Mouse (Mus musculus) MEL (cell line): ENCODE results near the gene Rassf8. TPM values are rescaled to one million over a fixed set of nuclear protein-coding genes. Genes with fewer than 3 reads are reported as not detected.

Source experiments
- DNase-seq: peaks from one replicate; pipeline ENCODE4 v3.0.0; 2011; ENCODE audit warnings: low read depth, low spot score
- H3K27ac ChIP-seq: 2 replicates; pipeline ENCODE4 v1.5.1; 2012; ENCODE audit warnings: low read depth, mild to moderate bottlenecking, control low read depth, low read length, moderate library complexity; ENCODE audit not compliant: control insufficient read depth
- H3K27me3 ChIP-seq, 2 experiments: fragments of 150-350 bp in 1 of 2; sonication (generic) in 1 of 2; 2 replicates each; pipeline ENCODE4 v1.6.1; 2012; ENCODE audit warnings: low read length in 2 of 2, mild to moderate bottlenecking in 2 of 2, improper control_type of control experiment in 1 of 2, moderate library complexity in 1 of 2; ENCODE audit not compliant: insufficient read depth in 2 of 2, control insufficient read depth in 1 of 2
- H3K36me3 ChIP-seq, 2 experiments: 2 replicates each; pipeline ENCODE4 v1.6.1; 2012 to 2014; ENCODE audit warnings: low read length in 2 of 2, improper control_type of control experiment in 1 of 2, inconsistent platforms in 1 of 2, mild to moderate bottlenecking in 1 of 2; ENCODE audit not compliant: insufficient read depth in 2 of 2, control insufficient read depth in 1 of 2
- H3K4me1 ChIP-seq, 2 experiments: fragments of 150-350 bp in 1 of 2; sonication (generic) in 1 of 2; 2 replicates each; pipeline ENCODE4 v1.6.1; 2012; ENCODE audit warnings: low read length in 2 of 2, improper control_type of control experiment in 1 of 2, mild to moderate bottlenecking in 1 of 2; ENCODE audit not compliant: insufficient read depth in 2 of 2, control insufficient read depth in 1 of 2
- H3K4me3 ChIP-seq, 2 experiments: fragments of 150-350 bp in 1 of 2; sonication (generic) in 1 of 2; 2 replicates each; pipeline ENCODE4 v1.5.1; 2012; ENCODE audit warnings: low read depth in 2 of 2, low read length in 2 of 2, mild to moderate bottlenecking in 2 of 2, moderate library complexity in 2 of 2, control low read depth in 1 of 2, improper control_type of control experiment in 1 of 2; ENCODE audit not compliant: control insufficient read depth in 1 of 2, insufficient read depth in 1 of 2
- H3K79me2 ChIP-seq: 2 replicates; pipeline ENCODE4 v1.6.1; 2012; ENCODE audit warnings: mild to moderate bottlenecking, low read length, moderate library complexity; ENCODE audit not compliant: control insufficient read depth, poor library complexity, insufficient read depth
- H3K9ac ChIP-seq: 2 replicates; pipeline ENCODE4 v1.6.1; 2012; ENCODE audit warnings: low read depth, mild to moderate bottlenecking, control low read depth, low read length, moderate library complexity; ENCODE audit not compliant: control insufficient read depth, poor library complexity, severe bottlenecking
- H3K9me3 ChIP-seq: fragments of 150-350 bp; sonication (generic); replicated peaks from 2 replicates; pipeline ENCODE4 v1.6.1; 2012; ENCODE audit warnings: mild to moderate bottlenecking, low read length, improper control_type of control experiment, moderate library complexity; ENCODE audit not compliant: insufficient read depth
- CHD1 ChIP-seq: IDR thresholded peaks from 2 replicates; pipeline ENCODE4 v1.6.1; 2012; ENCODE audit warnings: low read depth, mild to moderate bottlenecking, inconsistent platforms, low read length, improper control_type of control experiment
- CHD2 ChIP-seq: IDR thresholded peaks from 2 replicates; pipeline ENCODE4 v1.6.1; 2011; ENCODE audit warnings: low read length, improper control_type of control experiment
- CTCF ChIP-seq, 3 experiments: IDR thresholded peaks in 2 of 3; conservative IDR thresholded peaks in 1 of 3; 2 replicates each; pipeline ENCODE4 v1.5.1; 2011 to 2012; ENCODE audit warnings: low read length in 3 of 3, low read depth in 2 of 3, mild to moderate bottlenecking in 2 of 3, improper control_type of control experiment in 1 of 3, inconsistent platforms in 1 of 3, mixed read lengths in 1 of 3, moderate library complexity in 1 of 3; ENCODE audit not compliant: control insufficient read depth in 1 of 3, insufficient read depth in 1 of 3, poor library complexity in 1 of 3, severe bottlenecking in 1 of 3
- ELF1 ChIP-seq: IDR thresholded peaks from 2 replicates; pipeline ENCODE4 v1.6.1; 2014; ENCODE audit warnings: low read depth, mild to moderate bottlenecking, inconsistent platforms, low read length, improper control_type of control experiment, moderate library complexity
- EP300 ChIP-seq, 2 experiments: IDR thresholded peaks; 2 replicates each; pipeline ENCODE4 v1.6.1; 2011; ENCODE audit warnings: improper control_type of control experiment in 2 of 2, low read length in 2 of 2, low read depth in 1 of 2, mild to moderate bottlenecking in 1 of 2
- ETS1 ChIP-seq: IDR thresholded peaks from 2 replicates; pipeline ENCODE4 v1.6.1; 2012; ENCODE audit warnings: low read depth, mild to moderate bottlenecking, inconsistent platforms, low read length, improper control_type of control experiment, moderate library complexity
- GABPA ChIP-seq: IDR thresholded peaks from 2 replicates; pipeline ENCODE4 v1.6.1; 2012; ENCODE audit warnings: low read depth, mild to moderate bottlenecking, inconsistent platforms, low read length, improper control_type of control experiment, moderate library complexity
- GATA1 ChIP-seq: IDR thresholded peaks from 2 replicates; pipeline ENCODE4 v1.6.1; 2011; ENCODE audit warnings: low read depth, low read length, improper control_type of control experiment
- HCFC1 ChIP-seq: IDR thresholded peaks from 2 replicates; pipeline ENCODE4 v1.6.1; 2012; ENCODE audit warnings: low read depth, mild to moderate bottlenecking, inconsistent platforms, low read length, improper control_type of control experiment, moderate library complexity
- JUND ChIP-seq: IDR thresholded peaks from 2 replicates; pipeline ENCODE4 v1.6.1; 2011; ENCODE audit warnings: low read depth, mild to moderate bottlenecking, improper control_type of control experiment, low read length
- MAX ChIP-seq: IDR thresholded peaks from 2 replicates; pipeline ENCODE4 v1.6.1; 2011; ENCODE audit warnings: low read length, improper control_type of control experiment
- MAZ ChIP-seq: IDR thresholded peaks from 2 replicates; pipeline ENCODE4 v1.6.1; 2012; ENCODE audit warnings: low read depth, mild to moderate bottlenecking, inconsistent platforms, low read length, improper control_type of control experiment
- MEF2A ChIP-seq: IDR thresholded peaks from 2 replicates; pipeline ENCODE4 v1.6.1; 2014; ENCODE audit warnings: low read depth, mild to moderate bottlenecking, inconsistent platforms, low read length, improper control_type of control experiment; ENCODE audit not compliant: poor library complexity, insufficient replicate concordance, severe bottlenecking; ENCODE audit errors: extremely low read depth
- MYB ChIP-seq: IDR thresholded peaks from 2 replicates; pipeline ENCODE4 v1.6.1; 2011; ENCODE audit warnings: mild to moderate bottlenecking, low read depth, low read length, improper control_type of control experiment
- MYC ChIP-seq: IDR thresholded peaks from 2 replicates; pipeline ENCODE4 v1.6.1; 2011; ENCODE audit warnings: low read depth, mild to moderate bottlenecking, low read length, improper control_type of control experiment, moderate library complexity
- NELFE ChIP-seq: IDR thresholded peaks from 2 replicates; pipeline ENCODE4 v1.6.1; 2011; ENCODE audit warnings: low read depth, low read length, improper control_type of control experiment
- NRF1 ChIP-seq: IDR thresholded peaks from 2 replicates; pipeline ENCODE4 v1.6.1; 2014; ENCODE audit warnings: low read depth, mild to moderate bottlenecking, inconsistent platforms, low read length, improper control_type of control experiment, moderate library complexity; ENCODE audit not compliant: poor library complexity, insufficient read depth, severe bottlenecking
- POLR2A ChIP-seq, 2 experiments: IDR thresholded peaks; 2 replicates each; pipeline ENCODE4 v1.6.1; 2011 to 2012; ENCODE audit warnings: low read length in 2 of 2, mild to moderate bottlenecking in 2 of 2, control low read depth in 1 of 2, improper control_type of control experiment in 1 of 2, low read depth in 1 of 2, moderate library complexity in 1 of 2; ENCODE audit not compliant: control insufficient read depth in 1 of 2, insufficient read depth in 1 of 2, poor library complexity in 1 of 2
- POLR2AphosphoS5 ChIP-seq: IDR thresholded peaks from 2 replicates; pipeline ENCODE4 v1.6.1; 2012; ENCODE audit warnings: low read depth, borderline replicate concordance, mild to moderate bottlenecking, inconsistent platforms, low read length, moderate library complexity, mixed read lengths
- RAD21 ChIP-seq: IDR thresholded peaks from 2 replicates; pipeline ENCODE4 v1.6.1; 2011; ENCODE audit warnings: mild to moderate bottlenecking, low read depth, low read length, improper control_type of control experiment
- RCOR1 ChIP-seq: IDR thresholded peaks from 2 replicates; pipeline ENCODE4 v1.6.1; 2012; ENCODE audit warnings: low read depth, mild to moderate bottlenecking, inconsistent platforms, low read length, improper control_type of control experiment
- SIN3A ChIP-seq: IDR thresholded peaks from 2 replicates; pipeline ENCODE4 v1.6.1; 2012; ENCODE audit warnings: low read length, improper control_type of control experiment, inconsistent platforms
- SMC3 ChIP-seq: IDR thresholded peaks from 2 replicates; pipeline ENCODE4 v1.6.1; 2011; ENCODE audit warnings: low read depth, low read length, improper control_type of control experiment
- TAL1 ChIP-seq: IDR thresholded peaks from 2 replicates; pipeline ENCODE4 v1.6.1; 2012; ENCODE audit warnings: mild to moderate bottlenecking, inconsistent platforms, low read length, moderate library complexity, mixed read lengths
- TCF12 ChIP-seq: IDR thresholded peaks from 2 replicates; pipeline ENCODE4 v1.6.1; 2014; ENCODE audit warnings: low read depth, mild to moderate bottlenecking, inconsistent platforms, low read length, improper control_type of control experiment, moderate library complexity
- UBTF ChIP-seq: IDR thresholded peaks from 2 replicates; pipeline ENCODE4 v1.6.1; 2012; ENCODE audit warnings: low read depth, mild to moderate bottlenecking, inconsistent platforms, low read length, improper control_type of control experiment, moderate library complexity, borderline replicate concordance; ENCODE audit not compliant: insufficient read depth
- USF1 ChIP-seq: IDR thresholded peaks from 2 replicates; pipeline ENCODE4 v1.6.1; 2014; ENCODE audit warnings: low read depth, mild to moderate bottlenecking, inconsistent platforms, low read length, improper control_type of control experiment, moderate library complexity
- USF2 ChIP-seq, 2 experiments: IDR thresholded peaks; 2 replicates each; pipeline ENCODE4 v1.6.1; 2011 to 2012; ENCODE audit warnings: improper control_type of control experiment in 2 of 2, low read length in 2 of 2, borderline replicate concordance in 1 of 2, inconsistent platforms in 1 of 2, low read depth in 1 of 2, mild to moderate bottlenecking in 1 of 2; ENCODE audit not compliant: insufficient read depth in 1 of 2
- ZNF384 ChIP-seq: IDR thresholded peaks from 2 replicates; pipeline ENCODE4 v1.6.1; 2012; ENCODE audit warnings: low read depth, mild to moderate bottlenecking, inconsistent platforms, low read length, improper control_type of control experiment
- polyA plus RNA-seq, 2 experiments: library from polyadenylated mRNA; stranded (reverse) in 1 of 2; unstranded in 1 of 2; fragments of >175 nt in 1 of 2; fragments of >200 nt in 1 of 2; gene quantifications; 2 replicates each; pipeline versions ENCODE4 v1.2.1 to v1.2.4; 2012; ENCODE audit warnings: low replicate concordance in 2 of 2, low read depth in 1 of 2; ENCODE audit not compliant: insufficient read length in 2 of 2, insufficient read depth in 1 of 2, missing spikeins in 1 of 2
- total RNA-seq: library from RNA; depleted of rRNA; stranded (reverse); fragments of 300-350 nt; gene quantifications from 2 replicates; pipeline ENCODE4 v1.2.3, GENCODE M21; 2012; rRNA removed

Rassf8 gene
- total RNA-seq (not detected in 2 replicates), polyA plus RNA-seq (not detected)

GRCm38 (mm10) chr6:145746132-145746849 lies at the start of gene Rassf8:
Gene Rassf8, plus strand, starts transcription at chr6:145746748.
- no peak for DNase-seq
- Histone ChIP-seq H3K9ac (no peak within 1 kb of the TSS), H3K9me3 (no peaks in the 10 kb centered on the region), H3K27ac (no peak within 1 kb of the TSS), H3K36me3 (no peaks in the 10 kb centered on the region), H3K27me3 (no peaks in the 10 kb centered on the region), H3K4me1 (no peaks in the 10 kb centered on the region), H3K4me3 (no peak within 1 kb of the TSS), H3K79me2 (no peaks in the 10 kb centered on the region)
- TF ChIP-seq MYC (no peak), SMC3 (no peak), RAD21 (no peak), RCOR1 (no peak), USF2 (IDR thresholded peaks at IDR 0.05; ENCODE audit: borderline replicate concordance in 1 of 2, insufficient read depth in 1 of 2, low read depth in 1 of 2, low read length in 2 of 2) (no peak), ZNF384 (no peak), ELF1 (no peak), USF1 (no peak), MAZ (no peak), POLR2AphosphoS5 (no peak), SIN3A (no peak), GATA1 (no peak), NELFE (no peak), NRF1 (no peak)

DNA sequence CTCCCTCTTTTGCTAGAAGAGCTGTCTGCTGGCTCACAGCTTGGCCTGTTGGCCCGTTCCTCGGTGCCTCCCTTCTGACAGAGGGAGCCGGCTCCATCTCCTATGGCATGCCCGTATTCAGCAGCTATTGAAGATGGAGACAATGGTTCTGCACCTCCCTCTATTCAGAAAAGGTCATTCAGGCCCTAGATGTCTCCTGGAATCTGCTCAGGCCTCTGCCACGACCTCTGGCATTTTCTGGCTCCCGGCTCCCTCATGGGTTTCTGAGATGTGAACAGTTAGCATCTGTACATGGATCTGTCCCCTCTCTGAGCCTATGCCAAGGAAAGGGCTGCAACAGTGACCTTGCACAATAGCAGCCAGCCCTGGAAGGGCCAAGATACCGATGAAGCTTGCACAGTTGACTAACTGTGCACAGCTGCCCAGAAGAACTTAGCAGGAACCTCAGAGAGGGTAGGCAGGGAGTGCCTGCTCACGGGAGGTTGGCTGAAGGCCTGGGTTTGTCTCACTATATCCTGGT lies 45.5 kb upstream of the Rassf8 start:
- H3K79me2 ChIP-seq = no peaks in the 10 kb centered on the region
- TF ChIP-seq TCF12 = no peak
- no peak for TF ChIP-seq CHD1
- no peak for TF ChIP-seq ZNF384
- no peak for TF ChIP-seq CHD2
- no peak for TF ChIP-seq MAX
- no peak for TF ChIP-seq POLR2AphosphoS5
- TF ChIP-seq HCFC1 = no peak
- TF ChIP-seq EP300 (IDR thresholded peaks at IDR 0.05; ENCODE audit: low read depth in 1 of 2, low read length in 2 of 2) = no peak
- no peak for TF ChIP-seq ETS1
- TF ChIP-seq JUND = no peak
- TF ChIP-seq MEF2A = no peak
- no peak for TF ChIP-seq UBTF
- TF ChIP-seq USF2 (IDR thresholded peaks at IDR 0.05; ENCODE audit: borderline replicate concordance in 1 of 2, insufficient read depth in 1 of 2, low read depth in 1 of 2, low read length in 2 of 2) = no peak
- no peak for TF ChIP-seq GABPA
- TF ChIP-seq MYB = no peak
- TF ChIP-seq POLR2A (IDR thresholded peaks at IDR 0.05; ENCODE audit: control insufficient read depth in 1 of 2, insufficient read depth in 1 of 2, low read depth in 1 of 2, low read length in 2 of 2, poor library complexity in 1 of 2) = no peak
- no peak for TF ChIP-seq MYC
- TF ChIP-seq TAL1 = no peak
- TF ChIP-seq RCOR1 = no peak
- no peak for TF ChIP-seq CTCF (IDR thresholded peaks at IDR 0.05 in 2 of 3, conservative IDR thresholded peaks at IDR 0.05 in 1 of 3; ENCODE audit: control insufficient read depth in 1 of 3, insufficient read depth in 1 of 3, low read depth in 2 of 3, low read length in 3 of 3, poor library complexity in 1 of 3, severe bottlenecking in 1 of 3)
- H3K4me3 ChIP-seq = no peak overlapping the region
- no peaks in the 10 kb centered on the region for H3K36me3 ChIP-seq
- H3K27ac ChIP-seq = no peak overlapping the region
- no peak for DNase-seq
- no peak overlapping the region for H3K9ac ChIP-seq
- H3K9me3 ChIP-seq = no peaks in the 10 kb centered on the region
- no peaks in the 10 kb centered on the region for H3K4me1 ChIP-seq
- no peaks in the 10 kb centered on the region for H3K27me3 ChIP-seq
